ENCODE assay signal across 21 mouse cellular contexts in genomic region chr9:89976366-89976940, GRCm38 (mm10).
DNase-seq lines count a peak whose midpoint lies in the region; ATAC-seq and TF ChIP-seq lines count a peak whose summit lies in the region.
"Had no signal": no experiment of that assay in that cellular context is flagged by ENCODE, and none has a peak within 500 bp of the region (broad histone marks: within the 10 kb centered on the region; RNA-seq: fewer than 3 reads in every experiment).

No protein-coding gene starts in this region.

- TF ChIP-seq RAD21 in CH12.LX (IDR thresholded peaks at IDR 0.05; ENCODE audit: low read depth, low read length): peak; percentile 68

- ATAC-seq in intestine, postnatal 0 days: no peak
- ATAC-seq in intestine, embryonic 16.5 days: no peak
- ATAC-seq in lung, embryonic 14.5 days (ENCODE audit: insufficient read depth): no peak
- ATAC-seq: forebrain, embryonic 15.5 days had no signal

- no peaks in the 10 kb centered on the region for H3K9me3 ChIP-seq in intestine, postnatal 0 days (ENCODE audit: control insufficient read depth)
- H3K9me3 ChIP-seq in intestine, embryonic 16.5 days (ENCODE audit: control insufficient read depth, low read length): no peaks in the 10 kb centered on the region; the same call in 1 of the 2 replicates
- H3K9me3 ChIP-seq in lung, embryonic 14.5 days (ENCODE audit: low read depth, low read length): no peaks in the 10 kb centered on the region
- H3K9me3 ChIP-seq in CH12.LX (replicated peaks; ENCODE audit: low read length): no peaks in the 10 kb centered on the region
- H3K9me3 ChIP-seq: embryonic facial prominence, embryonic 12.5 days; forebrain, embryonic 15.5 days; heart, embryonic 15.5 days; hindbrain, embryonic 10.5 days had no signal

- TF ChIP-seq POLR2A in CH12.LX (IDR thresholded peaks at IDR 0.05; ENCODE audit: low read depth, low read length): no peak

- WGBS in intestine, postnatal 0 days: 71% methylated on average over 6 of the region's 6 CpGs
- 78% methylated on average over 6 of the region's 6 CpGs for WGBS in intestine, embryonic 16.5 days
- WGBS in lung, embryonic 14.5 days: 64% methylated on average over 6 of the region's 6 CpGs

- peak; percentile 35 for DNase-seq in lung, embryonic 14.5 days
- no peak for DNase-seq in lung, adult 18-20 months
- DNase-seq in CH12.LX (ENCODE audit: extremely low read depth): no peak
- DNase-seq in thymus, postnatal 10 days (ENCODE audit: low spot score in 2 of 2): no peak
- DNase-seq in layer of hippocampus, adult 9-10 months (ENCODE audit: low spot score): no peak
- DNase-seq: adrenal gland, adult 8-10 months; adrenal gland, postnatal 36 days; cerebellum, adult 11 months; cerebellum, adult 8-10 months; cerebellum, postnatal 14 days; embryo, embryonic 11 days; gastrocnemius, postnatal 10 days had no signal

- TF ChIP-seq EP300 in CH12.LX (IDR thresholded peaks at IDR 0.05; ENCODE audit: low read length): no peak

- H3K79me2 ChIP-seq in CH12.LX (replicated peaks; ENCODE audit: control insufficient read depth, extremely low read depth, insufficient read depth, poor library complexity, severe bottlenecking): no peaks in the 10 kb centered on the region

- H3K4me1 ChIP-seq in intestine, postnatal 0 days (replicated peaks; ENCODE audit: control insufficient read depth, insufficient read depth, low read length): no peaks in the 10 kb centered on the region
- H3K4me1 ChIP-seq in intestine, embryonic 16.5 days (ENCODE audit: control insufficient read depth, insufficient read depth, low read length): peaks cover 4% of the 10 kb centered on the region; the same call in 1 of the 2 replicates
- no peaks in the 10 kb centered on the region for H3K4me1 ChIP-seq in lung, embryonic 14.5 days (ENCODE audit: insufficient read depth)
- H3K4me1 ChIP-seq in CH12.LX (ENCODE audit: control insufficient read depth in 1 of 2, insufficient read depth in 2 of 2): peaks cover 5 to 27% of the 10 kb centered on the region in 2 experiments; a peak in 3 of 4 replicates
- H3K4me1 ChIP-seq: embryonic facial prominence, embryonic 12.5 days had no signal

- H3K36me3 ChIP-seq in intestine, postnatal 0 days (ENCODE audit: control insufficient read depth, insufficient read depth): no peaks in the 10 kb centered on the region
- H3K36me3 ChIP-seq in intestine, embryonic 16.5 days (ENCODE audit: control insufficient read depth, insufficient read depth, low read length): no peaks in the 10 kb centered on the region
- H3K36me3 ChIP-seq in lung, embryonic 14.5 days (ENCODE audit: insufficient read depth): no peaks in the 10 kb centered on the region
- H3K36me3 ChIP-seq in CH12.LX (replicated peaks in 1 of 2; ENCODE audit: control insufficient read depth in 1 of 2, insufficient read depth in 1 of 2, low read length in 1 of 2): no peaks in the 10 kb centered on the region
- H3K36me3 ChIP-seq: embryonic facial prominence, embryonic 12.5 days; forebrain, embryonic 15.5 days; heart, embryonic 15.5 days; hindbrain, embryonic 10.5 days had no signal

- dilution Hi-C loops in CH12.LX (cut with MboI; ENCODE audit: extremely low pct_ligation_motif_present, extremely low pct_unique_long_range_greater_than_20kb, low sequenced_read_pairs): no loop called here

- in situ Hi-C loops in CH12.LX (cut with MboI; ENCODE audit: low pct_ligation_motif_present, low pct_unique_long_range_greater_than_20kb, low sequenced_read_pairs): loop anchor here (5.0 kb wide), 1 partner anchor 91 kb away; no protein-coding TSS in a partner anchor

- H3K4me3 ChIP-seq in intestine, postnatal 0 days (ENCODE audit: low read depth, low read length): no peak overlapping the region
- no peak overlapping the region for H3K4me3 ChIP-seq in intestine, embryonic 16.5 days (ENCODE audit: low read length)
- no peak overlapping the region for H3K4me3 ChIP-seq in lung, embryonic 14.5 days (ENCODE audit: low read depth, low read length)
- no peak overlapping the region for H3K4me3 ChIP-seq in CH12.LX (replicated peaks in 1 of 3; ENCODE audit: low read depth in 2 of 3, low read length in 2 of 3, poor library complexity in 1 of 3)
- H3K4me3 ChIP-seq: embryonic facial prominence, embryonic 12.5 days; forebrain, embryonic 15.5 days; heart, adult 2 months; heart, embryonic 15.5 days; hindbrain, embryonic 10.5 days had no signal

- H3K4me2 ChIP-seq in intestine, postnatal 0 days (replicated peaks; ENCODE audit: low read depth): no peak overlapping the region
- H3K4me2 ChIP-seq in intestine, embryonic 16.5 days (ENCODE audit: low read depth, low read length): no peak overlapping the region
- H3K4me2 ChIP-seq in lung, embryonic 14.5 days: no peak overlapping the region
- H3K4me2 ChIP-seq in CH12.LX (ENCODE audit: insufficient read depth, low read depth, poor library complexity, severe bottlenecking): no peak overlapping the region
- H3K4me2 ChIP-seq: embryonic facial prominence, embryonic 12.5 days; forebrain, embryonic 15.5 days; heart, embryonic 11.5 days; heart, embryonic 15.5 days; hindbrain, embryonic 14.5 days had no signal

- H3K27ac ChIP-seq in intestine, postnatal 0 days (ENCODE audit: low read depth, low read length): no peak overlapping the region
- H3K27ac ChIP-seq in intestine, embryonic 16.5 days (ENCODE audit: low read length): no peak overlapping the region
- H3K27ac ChIP-seq in lung, embryonic 14.5 days (ENCODE audit: low read depth): no peak overlapping the region
- H3K27ac ChIP-seq in CH12.LX (ENCODE audit: insufficient read depth, low read depth): no peak overlapping the region
- H3K27ac ChIP-seq: embryonic facial prominence, embryonic 12.5 days; forebrain, embryonic 15.5 days; heart, adult 2 months; heart, embryonic 15.5 days; hindbrain, embryonic 10.5 days; hindbrain, embryonic 14.5 days had no signal

- TF ChIP-seq CTCF in intestine, postnatal 0 days (IDR thresholded peaks at IDR 0.05; ENCODE audit: low read depth): peak; percentile 36
- TF ChIP-seq CTCF in lung, embryonic 14.5 days (IDR thresholded peaks at IDR 0.05; ENCODE audit: low read depth): peak; percentile 46
- peak in 1 of 2 experiments; percentile 60; a peak in 2 of 4 replicates for TF ChIP-seq CTCF in CH12.LX (conservative IDR thresholded peaks at IDR 0.05 in 1 of 2, IDR thresholded peaks at IDR 0.05 in 1 of 2; ENCODE audit: low read depth in 2 of 2, low read length in 2 of 2)

- H3K27me3 ChIP-seq in intestine, postnatal 0 days (replicated peaks; ENCODE audit: control insufficient read depth, insufficient read depth, low read length): no peaks in the 10 kb centered on the region
- H3K27me3 ChIP-seq in intestine, embryonic 16.5 days (replicated peaks; ENCODE audit: control insufficient read depth, insufficient read depth, low read length): no peaks in the 10 kb centered on the region
- H3K27me3 ChIP-seq in lung, embryonic 14.5 days (ENCODE audit: insufficient read depth, low read length): no peaks in the 10 kb centered on the region
- H3K27me3 ChIP-seq in CH12.LX (replicated peaks): no peaks in the 10 kb centered on the region
- H3K27me3 ChIP-seq: embryonic facial prominence, embryonic 12.5 days; forebrain, embryonic 15.5 days had no signal

- no peak overlapping the region for H3K9ac ChIP-seq in intestine, postnatal 0 days (ENCODE audit: low read depth, low read length)
- no peak overlapping the region for H3K9ac ChIP-seq in intestine, embryonic 16.5 days (ENCODE audit: low read depth, low read length)
- no peak overlapping the region for H3K9ac ChIP-seq in lung, embryonic 14.5 days
- no peak overlapping the region for H3K9ac ChIP-seq in CH12.LX (ENCODE audit: insufficient read depth, low read depth)
- H3K9ac ChIP-seq: embryonic facial prominence, embryonic 12.5 days; forebrain, embryonic 15.5 days; heart, embryonic 15.5 days; hindbrain, embryonic 14.5 days had no signal

TF ChIP-seq in CH12.LX, 34 proteins besides CTCF, POLR2A, EP300 and RAD21:
- peak; percentile 68 for TF ChIP-seq SMC3 (IDR thresholded peaks at IDR 0.05; ENCODE audit: low read depth, low read length)
- no peak for TF ChIP-seq PAX5 (IDR thresholded peaks at IDR 0.05; ENCODE audit: low read length)
